Mouse (Mus musculus) heart, embryonic 10.5 days (tissue): ENCODE measurements around the gene Eya2. TPM values are rescaled to one million over a fixed set of nuclear protein-coding genes. Genes with fewer than 3 reads are reported as not detected.
A peak's percentile ranks its signal among the peaks of the same experiment; 100 is the strongest.
"Not testable (repeated sequence)": the region's sequence is repeated elsewhere in the genome, so short reads cannot be mapped to it uniquely, and the experiment has no call there.

Experiments
- DNase-seq: peaks from one replicate; pipeline ENCODE4 v3.0.0-alpha.2; 2017; ENCODE audit warnings: low spot score
- H3K27ac ChIP-seq: fragments of 300-500 bp; sonication (generic); 2 replicates; pipeline ENCODE4 v1.5.1; 2016; ENCODE audit warnings: mild to moderate bottlenecking
- H3K27me3 ChIP-seq: fragments of 300-500 bp; sonication (generic); 2 replicates; pipeline ENCODE4 v1.6.1; 2016; ENCODE audit warnings: mild to moderate bottlenecking; ENCODE audit not compliant: poor library complexity, insufficient read depth, severe bottlenecking
- H3K36me3 ChIP-seq: fragments of 300-500 bp; sonication (generic); 2 replicates; pipeline ENCODE4 v1.6.1; 2016; ENCODE audit warnings: mild to moderate bottlenecking, moderate library complexity
- H3K4me1 ChIP-seq: fragments of 300-500 bp; sonication (generic); 2 replicates; pipeline ENCODE4 v1.6.1; 2016; ENCODE audit warnings: mild to moderate bottlenecking
- H3K4me3 ChIP-seq: fragments of 300-500 bp; sonication (generic); 2 replicates; pipeline ENCODE4 v1.5.1; 2016; ENCODE audit warnings: mild to moderate bottlenecking, moderate library complexity
- H3K9me3 ChIP-seq: fragments of 300-500 bp; sonication (generic); 2 replicates; pipeline ENCODE4 v1.6.1; 2016; ENCODE audit warnings: mild to moderate bottlenecking, moderate library complexity
- WGBS: fragments of 180-500 bp; shearing (Covaris S2); methylation state at CpG from one replicate; pipeline ENCODE4 v1.1.7; 2016; 5-methylcytosine and 5-hydroxymethylcytosine counted together
- polyA plus RNA-seq: library from polyadenylated mRNA; unstranded; fragments of >200 nt; fragmentation: Nextera tagmentation; extraction: Ambion mirVana; gene quantifications from 2 replicates; pipeline ENCODE4 v1.2.1, GENCODE M21; 2016

Gene Eya2
- polyA plus RNA-seq, 1 experiment from 2014 or later = 1.7 TPM

DNA sequence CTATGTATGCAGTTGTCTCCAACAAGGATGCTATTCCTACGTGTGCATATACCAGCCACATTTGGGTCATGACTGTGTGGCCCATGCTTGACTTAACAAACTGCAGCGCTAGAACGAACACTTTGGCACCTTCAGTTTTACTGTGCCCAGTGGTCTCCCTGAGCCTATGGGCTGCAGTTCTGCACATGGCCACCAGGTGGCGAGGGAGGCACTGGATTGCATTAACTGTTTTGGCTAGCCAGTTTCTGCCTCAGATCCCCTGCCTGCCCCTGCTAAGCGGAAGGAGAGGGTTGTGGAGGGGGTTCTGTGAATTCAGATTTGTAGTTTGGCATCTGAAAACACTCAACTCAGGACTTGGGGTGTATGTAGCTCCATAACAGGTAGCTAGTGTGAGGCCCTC is 187.5 kb downstream of the Eya2 start:
- peaks cover 11% of the 10 kb centered on the region; the same call in 1 of the 2 replicates for H3K4me1 ChIP-seq
- DNase-seq = peak; percentile 82
- H3K27me3 ChIP-seq = no peaks in the 10 kb centered on the region
- H3K27ac ChIP-seq = no peak overlapping the region
- no peak overlapping the region for H3K4me3 ChIP-seq
- H3K9me3 ChIP-seq = no peaks in the 10 kb centered on the region
- 35% methylated on average over 5 of the region's 5 CpGs for WGBS
- peaks cover 58% of the 10 kb centered on the region for H3K36me3 ChIP-seq

GRCm38 (mm10) chr2:165785312-165786036 is 190.6 kb downstream of the Eya2 start:
- H3K27ac ChIP-seq = no peak overlapping the region
- H3K4me1 ChIP-seq = peaks cover 26% of the 10 kb centered on the region
- 89% methylated on average over 20 of the region's 20 CpGs for WGBS
- no peaks in the 10 kb centered on the region for H3K27me3 ChIP-seq
- no peak overlapping the region for H3K4me3 ChIP-seq
- H3K36me3 ChIP-seq = peaks cover 90% of the 10 kb centered on the region
- DNase-seq = no peak
- no peaks in the 10 kb centered on the region for H3K9me3 ChIP-seq

DNA sequence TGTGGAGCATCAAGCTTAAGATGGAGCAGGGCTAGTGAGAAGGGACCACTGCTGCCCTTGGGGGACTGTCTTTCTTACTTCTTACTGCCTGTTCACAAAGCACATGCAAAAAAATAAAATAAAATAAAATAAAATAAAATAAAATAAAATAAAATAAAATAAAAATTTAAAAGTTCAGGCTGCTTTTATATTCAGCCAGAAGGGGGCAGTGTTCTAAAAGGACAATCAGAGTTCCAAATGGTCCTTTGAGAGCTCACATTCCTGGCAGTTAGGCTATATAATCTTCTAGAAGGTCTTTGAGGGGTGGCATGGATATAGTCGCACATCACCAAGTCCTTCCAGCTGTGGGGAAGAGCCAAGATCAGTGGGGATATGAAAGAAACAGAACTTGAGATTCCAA is 191.6 kb downstream of the Eya2 start:
- peaks cover 36% of the 10 kb centered on the region for H3K4me1 ChIP-seq
- H3K9me3 ChIP-seq = no peaks in the 10 kb centered on the region
- H3K4me3 ChIP-seq = no peak overlapping the region
- WGBS = 70% methylated on average over 1 of the region's 1 CpGs
- no peak overlapping the region for H3K27ac ChIP-seq
- no peak for DNase-seq
- H3K27me3 ChIP-seq = no peaks in the 10 kb centered on the region
- peaks cover 97% of the 10 kb centered on the region for H3K36me3 ChIP-seq

GRCm38 (mm10) chr2:165788005-165788404 is 193.2 kb downstream of the Eya2 start:
- Histone ChIP-seq H3K27ac (no peak overlapping the region), H3K9me3 (no peaks in the 10 kb centered on the region), H3K4me3 (no peak overlapping the region), H3K36me3 (peaks cover 97% of the 10 kb centered on the region), H3K4me1 (peaks cover 44% of the 10 kb centered on the region), H3K27me3 (no peaks in the 10 kb centered on the region)
- DNase-seq = no peak
- 59% methylated on average over 11 of the region's 11 CpGs for WGBS

DNA sequence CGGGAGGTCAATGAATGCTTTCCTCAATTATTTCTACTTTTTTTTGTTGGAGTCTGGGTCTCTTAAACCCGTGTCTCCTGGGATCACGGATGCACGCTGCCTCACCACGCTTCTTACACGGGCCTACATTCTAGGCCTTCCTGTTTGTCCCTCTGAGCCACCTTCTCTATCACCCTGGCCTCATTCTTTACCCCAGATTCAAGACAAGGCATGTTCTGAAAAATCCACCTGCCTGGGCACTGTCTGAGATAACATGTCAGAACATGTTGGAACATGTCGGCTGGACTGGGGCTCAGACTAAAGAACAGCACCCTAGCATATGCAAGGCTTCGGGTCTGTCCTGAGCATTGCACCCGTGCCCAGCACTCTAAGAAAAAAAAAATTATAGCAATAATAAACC is 194.0 kb downstream of the Eya2 start:
- peaks cover 47% of the 10 kb centered on the region for H3K4me1 ChIP-seq

DNA sequence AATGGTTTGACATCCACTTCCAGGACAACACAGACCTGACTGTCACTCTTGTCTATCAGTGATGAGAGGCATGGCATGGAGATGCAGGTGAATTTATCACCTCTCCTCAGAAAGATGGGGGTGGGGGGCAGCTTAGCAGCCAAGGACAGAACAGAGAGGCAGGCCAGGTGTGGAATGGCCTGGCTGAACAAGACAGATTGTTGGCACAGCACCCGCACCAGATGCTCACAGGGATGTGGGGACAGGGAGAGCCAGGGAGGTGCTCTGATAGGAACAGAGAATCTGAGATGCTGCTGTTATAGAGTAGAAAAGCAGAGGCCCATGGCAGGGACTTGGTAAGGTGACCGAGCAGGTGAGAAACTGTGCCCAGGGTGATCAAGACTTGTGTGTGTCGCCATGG is 194.8 kb downstream of the Eya2 start:
- peaks cover 97% of the 10 kb centered on the region for H3K36me3 ChIP-seq
- H3K27me3 ChIP-seq = no peaks in the 10 kb centered on the region
- WGBS = 93% methylated on average over 3 of the region's 3 CpGs

More for the DNA sequence above, 194.0 kb downstream of the Eya2 start:
- DNase-seq = no peak
- Histone ChIP-seq H3K27ac (no peak overlapping the region), H3K36me3 (peaks cover 97% of the 10 kb centered on the region), H3K9me3 (no peaks in the 10 kb centered on the region), H3K4me3 (no peak overlapping the region), H3K27me3 (no peaks in the 10 kb centered on the region)
- 93% methylated on average over 9 of the region's 9 CpGs for WGBS

GRCm38 (mm10) chr2:165791026-165791425 is 196.2 kb downstream of the Eya2 start:
- peaks cover 95% of the 10 kb centered on the region for H3K36me3 ChIP-seq
- no peak overlapping the region for H3K4me3 ChIP-seq
- no peaks in the 10 kb centered on the region for H3K9me3 ChIP-seq
- H3K4me1 ChIP-seq = peaks cover 47% of the 10 kb centered on the region
- H3K27me3 ChIP-seq = no peaks in the 10 kb centered on the region
- 0 out of 2 replicates have a peak overlapping the region, but pooled peaks have one; percentile 3 for H3K27ac ChIP-seq
- 58% methylated on average over 7 of the region's 7 CpGs for WGBS
- DNase-seq = no peak

More for the DNA sequence above, 194.8 kb downstream of the Eya2 start:
- Histone ChIP-seq H3K4me1 (peaks cover 52% of the 10 kb centered on the region), H3K27ac (no peak overlapping the region), H3K9me3 (no peaks in the 10 kb centered on the region), H3K4me3 (no peak overlapping the region)
- DNase-seq = no peak

DNA sequence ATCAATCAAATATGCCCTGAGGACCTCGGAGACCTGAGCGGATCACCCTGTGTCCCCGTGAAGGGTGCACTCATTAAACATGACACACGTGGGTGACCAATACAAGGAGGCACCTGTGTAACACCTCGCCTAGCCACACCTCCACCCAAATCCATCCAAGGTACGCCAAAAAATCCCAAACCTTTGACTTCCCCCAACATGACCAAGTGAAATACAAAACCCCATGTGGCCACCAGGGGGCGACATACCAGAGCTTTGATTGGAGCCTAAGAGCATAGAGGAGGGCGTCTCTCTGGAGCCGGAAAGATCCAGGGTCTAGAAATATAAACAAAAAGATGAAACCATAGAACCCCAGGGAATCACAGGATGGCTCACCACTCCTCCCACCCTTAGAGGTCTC is 196.8 kb downstream of the Eya2 start:
- no peak overlapping the region for H3K27ac ChIP-seq
- 70% methylated on average over 9 of the region's 9 CpGs for WGBS

GRCm38 (mm10) chr2:165792431-165793282 is 197.8 kb downstream of the Eya2 start:
- no peak for DNase-seq
- 76% methylated on average over 25 of the region's 25 CpGs for WGBS
- peaks cover 97% of the 10 kb centered on the region for H3K36me3 ChIP-seq
- no peaks in the 10 kb centered on the region for H3K9me3 ChIP-seq
- no peak overlapping the region for H3K4me3 ChIP-seq
- H3K27me3 ChIP-seq = no peaks in the 10 kb centered on the region
- H3K27ac ChIP-seq = no peak overlapping the region
- H3K4me1 ChIP-seq = peaks cover 42% of the 10 kb centered on the region

More for the DNA sequence above, 196.8 kb downstream of the Eya2 start:
- no peaks in the 10 kb centered on the region for H3K27me3 ChIP-seq
- no peak overlapping the region for H3K4me3 ChIP-seq
- peaks cover 47% of the 10 kb centered on the region for H3K4me1 ChIP-seq
- no peaks in the 10 kb centered on the region for H3K9me3 ChIP-seq
- peaks cover 97% of the 10 kb centered on the region for H3K36me3 ChIP-seq
- no peak for DNase-seq

GRCm38 (mm10) chr2:165793283-165793638 is 198.4 kb downstream of the Eya2 start:
- Histone ChIP-seq H3K9me3 (no peaks in the 10 kb centered on the region), H3K4me1 (peaks cover 36% of the 10 kb centered on the region), H3K36me3 (peaks cover 96% of the 10 kb centered on the region), H3K27me3 (no peaks in the 10 kb centered on the region), H3K27ac (no peak overlapping the region), H3K4me3 (no peak overlapping the region)
- DNase-seq = no peak
- 58% methylated on average over 3 of the region's 3 CpGs for WGBS

DNA sequence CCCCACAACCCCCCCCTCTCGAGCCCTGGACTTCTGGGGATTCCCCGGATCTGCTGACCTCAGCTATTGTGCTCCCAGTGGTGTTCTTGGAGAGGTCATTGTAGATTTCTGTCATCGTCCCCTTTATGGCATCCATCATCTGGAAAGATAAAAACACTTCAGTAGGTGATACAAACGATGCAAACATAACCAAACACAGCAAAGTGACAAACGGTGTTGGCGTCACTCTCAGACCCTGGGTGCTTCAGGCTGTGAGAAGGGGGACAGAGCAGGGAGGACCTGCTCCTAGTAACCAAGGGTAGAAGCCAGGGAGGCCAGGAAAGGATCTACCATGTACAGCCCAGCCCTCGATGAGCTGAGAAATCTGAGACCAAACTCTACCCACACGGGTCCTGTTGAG is 203.0 kb downstream of the Eya2 start:
- Histone ChIP-seq H3K27me3 (no peaks in the 10 kb centered on the region), H3K4me3 (no peak overlapping the region), H3K9me3 (no peaks in the 10 kb centered on the region), H3K36me3 (peaks cover 94% of the 10 kb centered on the region), H3K27ac (no peak overlapping the region), H3K4me1 (peaks cover 9% of the 10 kb centered on the region; the same call in 1 of the 2 replicates)
- DNase-seq = no peak
- 62% methylated on average over 8 of the region's 8 CpGs for WGBS

GRCm38 (mm10) chr2:165800174-165800573 is 205.3 kb downstream of the Eya2 start:
- DNase-seq, H3K9me3 ChIP-seq, H3K27ac ChIP-seq, H3K4me1 ChIP-seq, H3K4me3 ChIP-seq, H3K27me3 ChIP-seq: not testable (repeated sequence)
- peaks cover 93% of the 10 kb centered on the region for H3K36me3 ChIP-seq
- WGBS = 87% methylated on average over 3 of the region's 3 CpGs
